Comparison of ENCODE assay signal across 27 mouse cellular contexts in the genomic region with DNA sequence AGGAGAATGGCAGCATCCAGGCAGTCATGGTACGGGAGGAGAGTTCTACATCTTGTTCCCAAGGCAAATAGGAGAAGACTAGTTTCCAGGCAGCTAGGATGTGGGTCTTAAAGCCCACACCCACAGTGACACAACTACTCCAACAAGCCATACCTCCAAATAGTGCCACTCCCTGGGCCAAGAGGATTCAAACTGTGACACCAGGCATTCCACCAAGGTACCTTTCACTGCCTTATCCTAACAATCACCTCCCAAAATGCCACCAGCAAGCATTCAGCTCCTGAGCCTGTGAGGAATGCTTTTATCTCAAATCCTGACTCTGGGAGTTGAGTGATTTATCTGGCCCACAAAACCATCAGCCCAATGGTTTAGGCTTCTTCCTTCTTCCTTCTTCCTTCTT.
"Had no signal": no experiment of that assay in that cellular context is flagged by ENCODE, and none has a peak within 500 bp of the region (broad histone marks: within the 10 kb centered on the region; RNA-seq: fewer than 3 reads in every experiment).

No protein-coding gene starts in this region.

- H3K27ac ChIP-seq: embryonic facial prominence, embryonic 10.5 days; embryonic facial prominence, embryonic 12.5 days; embryonic facial prominence, embryonic 13.5 days; embryonic facial prominence, embryonic 15.5 days; forebrain, embryonic 12.5 days; forebrain, embryonic 13.5 days; forebrain, embryonic 15.5 days; gastrocnemius, adult 2 months; heart, adult 2 months had no signal

- H3K4me3 ChIP-seq: embryonic facial prominence, embryonic 10.5 days; embryonic facial prominence, embryonic 12.5 days; embryonic facial prominence, embryonic 13.5 days; embryonic facial prominence, embryonic 15.5 days; erythroblast, embryonic 14.5 days; forebrain, embryonic 10.5 days; forebrain, embryonic 12.5 days; forebrain, embryonic 13.5 days; forebrain, embryonic 15.5 days; gastrocnemius, adult 2 months; heart, adult 2 months had no signal

- H3K36me3 ChIP-seq: embryonic facial prominence, embryonic 10.5 days; embryonic facial prominence, embryonic 12.5 days; embryonic facial prominence, embryonic 13.5 days; embryonic facial prominence, embryonic 15.5 days; forebrain, embryonic 10.5 days; forebrain, embryonic 12.5 days; forebrain, embryonic 15.5 days had no signal

- H3K4me1 ChIP-seq: embryonic facial prominence, embryonic 12.5 days; embryonic facial prominence, embryonic 13.5 days; embryonic facial prominence, embryonic 15.5 days; forebrain, embryonic 15.5 days had no signal

- DNase-seq: cerebellum, adult 9-10 months; cerebellum, adult 9-11 months; cerebellum, postnatal 10 days; cerebellum, postnatal 14 days; cerebellum, postnatal 25 days; cerebellum, postnatal 36 days; embryo, embryonic 11 days; forebrain, postnatal 0 days; gastrocnemius, adult 2 months; gastrocnemius, postnatal 10 days; gastrocnemius, postnatal 14 days; gastrocnemius, postnatal 25 days; gastrocnemius, postnatal 36 days; heart, adult 11 months; heart, adult 18-20 months; heart, adult 2 months had no signal

- H3K4me2 ChIP-seq: embryonic facial prominence, embryonic 12.5 days; embryonic facial prominence, embryonic 13.5 days; embryonic facial prominence, embryonic 15.5 days; forebrain, embryonic 12.5 days; forebrain, embryonic 13.5 days; forebrain, embryonic 15.5 days had no signal

- H3K9me3 ChIP-seq: embryonic facial prominence, embryonic 10.5 days; embryonic facial prominence, embryonic 12.5 days; embryonic facial prominence, embryonic 13.5 days; embryonic facial prominence, embryonic 15.5 days; forebrain, embryonic 10.5 days; forebrain, embryonic 12.5 days; forebrain, embryonic 13.5 days; forebrain, embryonic 15.5 days had no signal

- ATAC-seq: forebrain, embryonic 13.5 days; forebrain, embryonic 14.5 days; forebrain, embryonic 15.5 days; forebrain, embryonic 16.5 days; forebrain, postnatal 0 days had no signal

- H3K9ac ChIP-seq: embryonic facial prominence, embryonic 12.5 days; embryonic facial prominence, embryonic 13.5 days; embryonic facial prominence, embryonic 15.5 days; forebrain, embryonic 12.5 days; forebrain, embryonic 13.5 days; forebrain, embryonic 15.5 days; forebrain, postnatal 0 days had no signal
